Mouse (Mus musculus) embryo, embryonic 9.5 days (tissue): ENCODE results near the gene Gm21887.
"Not testable (repeated sequence)": the region's sequence is repeated elsewhere in the genome, so short reads cannot be mapped to it uniquely, and the experiment has no call there.

Experiments used
- DNase-seq: peaks from one replicate; pipeline ENCODE4 v3.0.0-alpha.2; 2017; ENCODE audit errors: extremely low spot score

The Gm21887 gene

GRCm38 (mm10) chrX:169983401-169984165 is 25.9 kb upstream of the Gm21887 start:
- DNase-seq: peak; percentile 4

- DNase-seq: peak; percentile 0
Measured at GRCm38 (mm10) chrX:169984331-169984730, 25.1 kb upstream of the Gm21887 start.

GRCm38 (mm10) chrX:169984853-169985252 is 24.6 kb upstream of the Gm21887 start:
- DNase-seq: peak; percentile 10

GRCm38 (mm10) chrX:169985796-169986195 is 23.7 kb upstream of the Gm21887 start:
- DNase-seq: peak; percentile 22

GRCm38 (mm10) chrX:169986519-169987367 is 22.7 kb upstream of the Gm21887 start:
- peak; percentile 65 for DNase-seq

GRCm38 (mm10) chrX:169987368-169987837 is 22.1 kb upstream of the Gm21887 start:
- peak; percentile 34 for DNase-seq

GRCm38 (mm10) chrX:169988571-169989218 is 20.8 kb upstream of the Gm21887 start:
- DNase-seq: peak; percentile 2

GRCm38 (mm10) chrX:169989219-169989595 is 20.3 kb upstream of the Gm21887 start:
- DNase-seq: peak; percentile 58

- peak; percentile 35 for DNase-seq
Measured at GRCm38 (mm10) chrX:169989691-169990631, 19.5 kb upstream of the Gm21887 start.

- DNase-seq: peak; percentile 25
Measured at GRCm38 (mm10) chrX:169991128-169991873, 18.2 kb upstream of the Gm21887 start.

GRCm38 (mm10) chrX:169992086-169992930 is 17.2 kb upstream of the Gm21887 start:
- DNase-seq: peak; percentile 0

- peak; percentile 0 for DNase-seq
Measured at GRCm38 (mm10) chrX:169992951-169993547, 16.4 kb upstream of the Gm21887 start.

GRCm38 (mm10) chrX:169994011-169994865 is 15.2 kb upstream of the Gm21887 start:
- peak; percentile 0 for DNase-seq

GRCm38 (mm10) chrX:169994866-169995711 is 14.4 kb upstream of the Gm21887 start:
- peak; percentile 34 for DNase-seq

- DNase-seq: peak; percentile 0
Measured at GRCm38 (mm10) chrX:169995909-169996521, 13.4 kb upstream of the Gm21887 start.

- not testable (repeated sequence) for DNase-seq
Measured at GRCm38 (mm10) chrX:169996926-169997325, 12.5 kb upstream of the Gm21887 start.
